Mouse (Mus musculus) heart, postnatal 25 days (tissue): ENCODE data around the gene Elof1. TPM values are rescaled to one million over a fixed set of nuclear protein-coding genes. Genes with fewer than 3 reads are reported as not detected.
"Not testable (repeated sequence)": the region's sequence is repeated elsewhere in the genome, so short reads cannot be mapped to it uniquely, and the experiment has no call there.

ENCODE experiments used
- DNase-seq: peaks from one replicate; pipeline ENCODE4 v3.0.0; 2022; ENCODE audit warnings: low spot score
- intact Hi-C: fragments of 180-260 bp; cut with DNase I; formaldehyde crosslinking; loops from one replicate; pipeline ENCODE4 v1.15.1; 2025
- total RNA-seq, 2 experiments: library from RNA; stranded (reverse); gene quantifications; 2 replicates each; pipeline ENCODE4 v1.2.3; 2021

Gene Elof1
- total RNA-seq, 2 experiments from 2014 or later: 36.8 to 39.8 TPM

- intact Hi-C loops: no loop called here
- peak; percentile 22 for DNase-seq
Observed at GRCm38 (mm10) chr9:22098993-22099696, 17.8 kb downstream of the Elof1 start, which contains the start of gene Cnn1. TSS of gene Cnn1 (plus strand) at chr9:22099216.

GRCm38 (mm10) chr9:22095854-22096307 is 21.1 kb downstream of the Elof1 start:
- intact Hi-C loops: loop anchor here (1.0 kb wide), 1 partner anchor 47 kb away; no protein-coding TSS in a partner anchor
- peak; percentile 75 for DNase-seq

GRCm38 (mm10) chr9:22092746-22093145 is 24.2 kb downstream of the Elof1 start:
- intact Hi-C loops: no loop called here
- no peak for DNase-seq

- no peak for DNase-seq
- intact Hi-C loops: no loop called here
Observed at GRCm38 (mm10) chr9:22089986-22090385, 27.0 kb downstream of the Elof1 start.

- no peak for DNase-seq
- intact Hi-C loops: no loop called here
Observed at GRCm38 (mm10) chr9:22089281-22089680, 27.7 kb downstream of the Elof1 start.

- intact Hi-C loops: no loop called here
- DNase-seq: no peak
Observed at GRCm38 (mm10) chr9:22087034-22087618, 29.8 kb downstream of the Elof1 start.

GRCm38 (mm10) chr9:22086012-22086411 is 31.0 kb downstream of the Elof1 start:
- no peak for DNase-seq
- intact Hi-C loops: no loop called here

GRCm38 (mm10) chr9:22085022-22085834 is 31.7 kb downstream of the Elof1 start, which contains the start of gene Ecsit:
TSS of gene Ecsit (minus strand) at chr9:22085438.
- intact Hi-C loops: no loop called here

GRCm38 (mm10) chr9:22084667-22085021 is 32.3 kb downstream of the Elof1 start:
- no peak for DNase-seq
- intact Hi-C loops: no loop called here

More at GRCm38 (mm10) chr9:22085022-22085834, 31.7 kb downstream of the Elof1 start, which contains the start of gene Ecsit:
- DNase-seq: peak; percentile 93

GRCm38 (mm10) chr9:22076223-22076622 is 40.7 kb downstream of the Elof1 start:
- DNase-seq: no peak
- intact Hi-C loops: loop anchor here (10.0 kb wide), 1 partner anchor 149 kb away; the partner anchor contains the start of gene Zfp809

- intact Hi-C loops: loop anchor here (10.0 kb wide), 1 partner anchor 149 kb away; the partner anchor contains the start of gene Zfp809
- not testable (repeated sequence) for DNase-seq
Observed at GRCm38 (mm10) chr9:22075778-22076177, 41.2 kb downstream of the Elof1 start.

GRCm38 (mm10) chr9:22072276-22072675 is 44.7 kb downstream of the Elof1 start:
- DNase-seq: no peak
- intact Hi-C loops: loop anchor here (10.0 kb wide), 1 partner anchor 153 kb away; the partner anchor contains the start of gene Zfp809

GRCm38 (mm10) chr9:22070791-22071573 is 46.0 kb downstream of the Elof1 start, which contains the start of the genes Gm49318 and Zfp653:
TSS of gene Gm49318 (minus strand) at chr9:22071259.
TSS of gene Zfp653 (minus strand) at chr9:22071376.
- intact Hi-C loops: loop anchor here (10.0 kb wide), 1 partner anchor 154 kb away; the partner anchor contains the start of gene Zfp809
- DNase-seq: peak; percentile 93

GRCm38 (mm10) chr9:22069881-22070553 is 47.0 kb downstream of the Elof1 start:
- no peak for DNase-seq
- intact Hi-C loops: loop anchor here (2.0 to 10.0 kb wide), 3 partner anchors 73 to 337 kb away; partner anchors contain the start of gene Zfp809

GRCm38 (mm10) chr9:22067195-22067594 is 49.8 kb downstream of the Elof1 start:
- no peak for DNase-seq
- intact Hi-C loops: no loop called here

- intact Hi-C loops: no loop called here
- no peak for DNase-seq
Observed at GRCm38 (mm10) chr9:22066433-22066832, 50.5 kb downstream of the Elof1 start.

GRCm38 (mm10) chr9:22065642-22066041 is 51.3 kb downstream of the Elof1 start:
- intact Hi-C loops: no loop called here
- no peak for DNase-seq

- DNase-seq: no peak
- intact Hi-C loops: no loop called here
Observed at GRCm38 (mm10) chr9:22064341-22064740, 52.6 kb downstream of the Elof1 start.
